Mouse (Mus musculus) fat pad, adult 2 months (tissue): ENCODE measurements around the gene Spsb4.

Experiments used
- DNase-seq: peaks from one replicate; pipeline ENCODE4 v3.0.0-alpha.2; 2011; ENCODE audit warnings: low read depth, low spot score; ENCODE audit errors: extremely low read depth

Gene Spsb4

DNA sequence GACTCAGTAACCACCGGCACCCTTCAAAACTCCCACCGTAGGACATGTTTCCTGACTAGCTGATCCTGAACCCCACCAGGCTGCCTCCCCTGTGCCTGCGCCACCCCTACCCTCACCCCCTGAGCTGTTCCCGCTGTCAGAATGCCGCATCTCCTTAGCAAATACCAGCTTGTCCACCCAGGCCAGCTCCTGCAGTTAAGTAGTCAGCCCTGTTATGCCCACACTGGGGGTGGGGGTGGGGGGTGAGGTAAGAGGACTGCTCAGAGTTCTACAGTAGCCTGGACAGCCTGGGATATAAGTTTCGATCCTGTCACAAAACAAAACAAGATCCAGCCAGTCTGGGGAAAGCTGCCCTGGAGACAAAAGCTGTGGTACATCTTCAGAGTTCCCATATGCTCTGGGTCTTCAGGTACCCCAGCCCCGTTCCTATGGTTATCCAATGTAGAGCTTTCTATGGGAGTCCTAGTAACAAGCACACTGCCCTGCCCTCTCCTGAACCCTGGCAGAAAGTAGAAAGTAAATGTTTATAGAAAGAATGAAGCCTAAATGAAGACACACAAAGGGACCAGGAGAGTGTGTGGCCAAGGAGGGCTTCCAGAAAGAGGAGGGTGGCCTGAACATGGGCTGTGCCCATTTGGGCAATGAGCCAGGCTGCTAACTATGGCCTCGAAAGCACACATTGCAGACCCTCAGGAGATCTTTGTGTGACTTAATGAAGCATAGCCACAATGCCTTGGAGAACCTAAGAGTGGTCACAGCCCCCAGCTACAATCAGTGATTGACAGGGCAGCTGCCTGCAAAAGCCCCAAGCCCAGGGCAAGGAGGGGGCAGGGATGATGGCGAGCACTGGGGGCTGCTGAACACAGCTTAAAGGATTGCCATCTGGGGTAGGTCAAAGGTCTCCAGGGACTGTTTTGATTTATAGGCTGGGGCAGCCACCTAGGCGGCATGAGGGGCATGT is 38.3 kb downstream of the Spsb4 start:
- no peak for DNase-seq

DNA sequence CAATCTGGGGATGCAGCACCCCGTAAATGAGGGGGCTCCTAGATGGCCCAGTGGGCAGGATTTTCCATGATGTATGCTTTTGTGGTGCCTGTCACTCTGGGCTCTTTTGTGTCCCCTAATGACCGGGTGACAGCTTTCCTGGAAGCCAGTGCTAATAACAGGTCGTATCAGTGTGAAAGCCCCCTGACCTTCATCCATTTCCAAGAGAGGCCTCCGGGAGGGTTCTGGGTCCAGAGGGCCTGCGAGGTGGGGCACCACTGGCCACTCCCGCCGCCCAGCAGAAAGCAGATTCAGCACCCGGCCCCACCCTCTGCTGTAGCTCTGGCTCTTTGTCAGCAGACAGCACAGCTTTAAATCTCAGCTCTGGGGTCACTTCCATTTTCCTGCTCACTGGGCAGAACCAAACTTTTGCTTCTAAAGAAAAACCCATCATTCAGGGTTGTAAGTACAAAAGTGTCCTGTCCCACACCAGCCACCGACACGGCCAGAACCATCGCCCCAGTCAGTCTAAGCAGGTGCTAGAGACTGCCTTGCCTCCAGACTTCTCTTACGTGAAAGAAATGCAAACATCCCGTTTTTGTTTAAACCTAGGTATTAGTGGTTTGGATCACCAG is 39.1 kb downstream of the Spsb4 start:
- no peak for DNase-seq

DNA sequence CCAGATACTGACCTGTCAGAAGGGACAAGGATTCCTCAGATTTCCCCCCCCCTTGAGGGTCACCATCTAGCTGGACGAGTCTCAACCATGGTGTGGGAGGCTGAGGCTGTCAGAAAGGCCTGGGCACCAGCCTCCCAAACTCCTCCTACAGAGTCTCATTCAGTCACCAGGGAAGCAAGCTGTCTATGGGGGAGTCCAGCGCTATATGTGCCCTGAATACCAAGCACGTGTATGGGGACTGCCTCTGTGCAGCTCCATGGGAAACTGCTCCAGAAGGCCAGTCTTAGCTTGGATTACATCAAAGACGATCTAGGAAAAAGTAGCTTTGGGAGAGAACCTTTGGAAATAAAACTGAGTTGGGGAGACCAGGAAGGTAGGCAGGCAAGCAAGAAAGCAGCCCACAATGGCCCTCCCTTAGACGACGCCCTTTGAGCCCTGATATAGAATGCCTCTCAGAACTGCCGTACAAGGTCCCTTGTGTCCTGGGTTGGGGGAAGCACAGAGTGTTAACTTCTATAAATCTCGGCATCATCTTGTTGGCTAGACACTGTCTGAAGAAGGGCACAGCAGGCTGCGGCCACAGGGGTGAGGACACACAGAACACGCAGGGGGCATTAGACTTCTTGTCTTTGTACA is 40.4 kb downstream of the Spsb4 start:
- no peak for DNase-seq

DNA sequence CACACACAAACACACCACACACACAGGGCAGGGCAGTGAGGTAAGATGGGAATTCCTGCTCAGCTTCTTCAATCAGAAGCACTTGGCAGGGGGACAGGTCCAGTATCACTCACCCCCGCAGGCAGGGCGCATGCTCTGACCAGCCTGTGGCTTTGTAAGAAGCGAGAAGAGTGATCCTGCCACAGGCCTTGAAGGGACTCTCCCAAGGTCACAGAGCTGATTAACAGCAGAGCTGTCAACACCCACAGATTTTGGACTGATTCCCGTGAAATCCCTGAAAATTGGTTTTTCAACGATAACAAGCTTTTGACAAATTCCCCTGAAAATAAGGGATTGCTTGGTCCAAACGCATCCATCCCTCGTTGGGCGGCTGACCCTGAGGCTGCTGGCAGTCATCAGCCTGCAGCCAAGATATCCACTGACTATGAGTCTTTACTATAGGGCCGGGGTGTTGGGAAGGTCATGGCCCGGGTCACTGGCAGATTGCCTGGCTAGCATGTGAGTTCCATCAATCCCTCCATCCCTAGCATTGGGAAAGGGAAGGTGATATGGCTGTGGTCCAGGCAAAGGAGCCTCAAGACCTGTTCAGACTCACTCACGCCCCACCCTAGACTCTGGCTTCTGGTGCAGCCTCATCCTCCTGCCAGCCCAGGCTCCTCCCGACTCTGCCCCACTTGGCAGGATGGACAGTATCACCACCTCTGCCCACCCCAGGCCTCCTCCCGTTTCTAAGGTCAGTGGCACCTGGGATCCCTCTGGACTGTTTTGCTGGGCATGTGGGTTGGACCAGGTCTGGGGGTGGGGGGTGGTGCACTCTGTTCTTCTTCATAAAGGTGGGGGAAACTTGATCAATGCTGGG is 41.1 kb downstream of the Spsb4 start:
- DNase-seq = no peak

DNA sequence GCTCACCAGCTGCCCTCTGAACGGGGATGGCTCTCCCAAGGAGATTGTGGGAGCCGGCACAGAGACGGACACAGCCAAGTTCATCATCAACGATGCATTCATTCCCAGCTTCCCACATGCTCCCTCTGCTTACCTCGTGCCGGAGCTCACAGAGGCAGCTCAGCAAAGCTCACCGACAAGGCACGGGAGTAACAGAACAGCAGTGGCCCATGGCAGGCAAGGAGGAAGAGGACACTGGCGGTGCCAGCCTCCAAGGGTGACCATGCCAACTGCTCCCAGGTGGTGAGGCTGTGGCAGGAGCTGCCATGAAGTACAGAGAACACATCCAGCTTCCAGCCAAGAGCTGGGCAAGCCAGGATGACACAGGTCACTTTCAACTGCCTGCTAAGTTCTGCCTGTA is 45.6 kb downstream of the Spsb4 start:
- DNase-seq = no peak

DNA sequence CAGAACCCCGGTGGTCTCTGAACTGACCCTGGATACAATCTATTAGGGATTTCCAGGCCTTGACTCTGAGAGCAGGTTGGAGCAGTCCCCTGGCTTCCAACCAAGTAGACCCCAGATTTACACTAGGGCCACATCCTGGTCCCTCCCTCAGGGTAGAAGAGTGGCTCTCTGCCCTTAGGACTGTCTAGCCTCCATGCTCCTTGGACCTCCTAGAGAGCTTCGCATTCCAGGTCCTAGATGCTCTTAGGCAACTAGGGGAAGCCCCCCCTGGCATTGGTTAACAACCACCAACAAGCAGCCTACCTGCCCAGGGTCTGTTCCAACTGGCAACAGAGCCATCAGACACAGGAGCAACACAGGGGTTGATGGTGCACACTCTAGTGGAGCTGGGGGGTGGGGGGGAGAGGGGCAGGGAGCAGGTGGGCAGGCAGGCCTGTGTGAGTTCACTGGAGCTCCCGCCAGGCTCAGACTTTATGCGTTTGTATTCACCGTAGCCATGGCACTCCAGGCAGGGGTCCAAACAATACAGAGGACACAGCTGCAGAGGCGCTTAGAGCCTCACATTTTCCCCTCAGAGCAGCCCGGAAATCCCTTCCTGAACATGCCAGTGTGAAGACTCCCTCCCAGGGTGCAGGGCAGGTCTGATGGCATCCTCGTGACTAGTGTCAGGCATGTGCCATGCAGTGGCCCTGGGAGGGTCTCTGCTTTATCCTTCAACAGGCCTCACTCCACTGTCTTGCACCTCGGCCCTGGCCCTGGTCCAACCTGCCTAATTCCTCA is 46.8 kb downstream of the Spsb4 start:
- no peak for DNase-seq

DNA sequence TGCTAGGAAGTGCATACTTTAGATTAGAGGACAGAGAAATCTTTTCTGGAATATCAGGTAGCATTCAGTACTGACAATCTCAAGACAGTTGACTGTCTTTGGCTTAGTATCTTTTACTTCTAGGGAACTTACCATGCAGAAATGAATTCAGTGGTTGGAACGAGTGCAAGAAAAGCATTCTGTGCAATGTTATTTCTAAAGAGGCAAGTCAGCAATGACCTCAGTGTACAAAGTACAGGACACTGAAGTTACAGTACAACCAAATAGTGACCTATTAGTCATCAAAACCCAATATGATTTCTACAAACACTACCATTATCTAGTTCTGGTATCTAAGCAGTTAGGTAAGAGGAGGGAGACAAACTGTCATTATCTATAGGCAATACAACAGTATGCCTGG is 51.1 kb downstream of the Spsb4 start:
- DNase-seq = no peak

DNA sequence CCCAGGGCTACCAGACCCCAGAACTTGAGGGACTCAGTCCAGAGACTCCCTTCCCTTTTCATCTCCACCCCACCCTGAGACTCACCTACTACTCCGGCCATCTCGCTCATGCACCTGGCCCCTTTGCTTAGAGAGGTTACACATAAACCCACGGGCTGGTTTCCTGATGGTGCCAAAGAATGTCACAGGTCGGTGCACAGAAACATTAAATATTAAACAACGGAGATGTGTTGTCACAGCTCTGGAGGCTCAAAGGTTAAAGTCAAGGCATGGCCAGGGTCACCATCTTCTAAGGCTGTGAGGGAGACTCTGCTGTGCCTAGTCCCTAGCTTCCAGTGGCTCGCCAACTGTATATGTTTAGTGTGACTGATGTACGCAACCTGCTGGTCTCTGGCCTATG is 52.2 kb downstream of the Spsb4 start:
- DNase-seq = no peak

DNA sequence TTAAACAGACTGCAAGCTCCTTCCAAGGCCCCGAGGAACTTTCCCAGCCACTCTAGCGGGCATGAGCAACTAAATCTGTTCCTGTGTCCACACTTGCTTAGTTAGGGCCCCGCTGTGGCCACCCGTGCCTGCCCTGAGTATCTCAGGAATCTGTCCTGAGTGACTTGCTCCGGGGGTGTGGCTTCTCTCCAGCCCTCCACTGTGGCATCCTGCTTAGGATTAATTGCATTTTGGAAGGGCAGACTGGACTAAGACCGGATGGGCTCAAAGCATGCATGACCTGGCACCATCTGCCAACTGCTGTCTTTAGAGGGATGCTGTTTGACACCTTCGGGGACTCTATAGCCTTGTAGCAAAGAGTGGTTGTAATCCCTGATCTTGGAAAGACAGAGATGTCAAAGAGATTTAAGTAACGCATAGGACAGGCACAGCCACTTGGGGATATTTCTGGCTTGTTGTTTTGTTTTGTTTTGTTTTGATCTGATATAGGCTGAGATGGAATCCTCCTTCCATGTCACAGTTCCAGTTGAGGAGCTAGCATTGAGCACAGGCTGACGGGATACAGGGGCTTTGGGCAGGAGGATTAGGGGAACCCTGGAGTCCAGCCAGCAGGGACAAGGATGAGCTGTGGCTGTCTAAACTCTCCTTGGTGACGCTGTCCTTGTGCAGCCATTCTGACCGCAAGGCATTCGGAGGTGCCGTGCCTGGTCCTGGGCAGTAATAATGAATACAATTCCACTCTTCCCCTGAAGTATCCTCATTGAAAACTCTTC is 55.0 kb downstream of the Spsb4 start:
- DNase-seq = no peak

DNA sequence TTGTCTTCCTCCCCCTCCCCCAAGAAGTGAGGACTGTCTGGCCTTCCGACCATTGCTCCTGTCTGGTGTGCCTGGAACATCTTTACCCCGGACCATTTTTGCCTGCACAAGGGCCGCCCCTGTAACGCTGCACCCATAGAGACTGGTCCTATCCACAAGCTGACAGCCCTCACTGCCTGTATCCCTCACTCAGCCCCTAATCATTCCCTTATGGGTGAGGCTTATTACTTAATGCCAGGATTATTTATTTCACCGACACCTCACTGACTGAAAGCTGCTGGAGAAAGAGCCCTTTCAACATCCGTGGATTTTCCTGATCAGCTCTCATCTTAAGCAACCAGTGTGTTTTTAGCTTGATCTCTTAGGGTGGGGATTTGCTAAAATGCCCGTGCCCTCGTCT is 55.9 kb downstream of the Spsb4 start:
- no peak for DNase-seq

DNA sequence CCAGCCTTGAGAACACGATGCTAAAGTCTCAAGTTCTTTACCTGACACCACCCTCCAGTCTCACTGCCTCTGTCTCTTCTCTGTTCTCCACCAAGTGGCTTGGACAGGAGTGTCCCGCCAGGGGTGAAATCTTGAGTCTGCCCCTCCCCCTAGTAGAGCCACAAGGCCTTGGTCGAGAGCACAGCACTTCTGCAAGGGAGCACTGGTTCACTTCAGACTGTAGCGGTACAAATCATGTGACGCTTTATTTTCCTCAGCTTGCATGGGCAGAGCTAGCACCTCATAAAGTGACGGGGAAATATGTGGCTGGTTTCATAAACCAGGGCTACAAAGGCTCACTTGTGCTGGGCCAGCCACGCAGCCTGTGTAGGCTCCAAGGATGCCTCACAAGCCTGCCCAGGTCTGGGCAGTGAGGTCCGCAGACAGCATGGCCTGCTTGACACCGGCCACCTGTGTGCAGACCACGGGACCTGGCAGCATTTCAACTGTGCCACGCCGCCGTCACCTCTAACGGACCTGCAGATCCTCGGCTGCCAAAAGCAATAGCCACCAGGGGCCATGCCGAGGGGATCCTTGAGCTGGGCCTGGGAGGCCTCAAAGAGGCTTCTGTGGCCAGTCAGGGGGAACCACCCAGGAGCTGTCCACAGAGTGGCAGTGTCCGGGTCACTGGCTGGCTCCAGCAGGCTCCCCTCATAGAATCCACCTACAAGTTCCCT is 56.5 kb downstream of the Spsb4 start:
- no peak for DNase-seq

DNA sequence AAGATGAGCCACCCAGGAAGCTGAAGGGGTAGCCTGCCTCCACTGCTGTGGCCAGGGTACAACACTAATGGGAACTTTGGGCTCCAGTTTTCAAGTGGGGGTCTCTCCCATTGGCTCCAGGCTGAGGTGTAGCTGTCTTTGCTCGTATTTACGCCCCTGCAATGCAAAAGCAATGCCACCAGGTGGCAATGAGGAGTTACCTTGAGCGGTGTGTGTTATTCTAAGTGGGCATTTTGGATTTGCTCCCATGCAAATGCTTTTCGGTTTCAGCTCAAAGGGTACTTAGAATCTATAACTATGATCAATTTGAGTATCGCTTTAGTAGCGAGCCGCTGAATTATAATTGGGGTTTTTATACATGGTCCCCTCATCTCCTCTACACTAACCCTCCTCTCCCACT is 57.6 kb downstream of the Spsb4 start:
- no peak for DNase-seq

DNA sequence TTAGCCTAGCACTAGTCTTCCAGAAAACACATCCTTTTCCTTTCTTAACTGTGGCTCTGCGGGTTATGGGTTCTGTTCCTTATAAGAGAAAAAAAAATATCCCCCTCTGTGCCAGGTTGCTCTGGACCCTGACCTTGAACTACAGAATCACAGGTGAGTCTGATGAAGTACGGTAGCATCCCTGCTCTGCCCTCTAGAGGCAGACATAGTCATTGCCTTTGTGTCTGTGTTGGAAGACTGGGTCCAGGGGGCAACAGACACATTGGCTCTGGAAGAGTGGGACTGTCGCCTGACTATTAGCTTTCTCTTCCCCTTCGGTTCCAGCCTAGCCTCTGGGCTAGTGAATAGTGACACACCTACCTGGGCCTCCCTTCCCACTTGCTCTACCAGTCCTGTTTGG is 58.4 kb downstream of the Spsb4 start:
- no peak for DNase-seq

DNA sequence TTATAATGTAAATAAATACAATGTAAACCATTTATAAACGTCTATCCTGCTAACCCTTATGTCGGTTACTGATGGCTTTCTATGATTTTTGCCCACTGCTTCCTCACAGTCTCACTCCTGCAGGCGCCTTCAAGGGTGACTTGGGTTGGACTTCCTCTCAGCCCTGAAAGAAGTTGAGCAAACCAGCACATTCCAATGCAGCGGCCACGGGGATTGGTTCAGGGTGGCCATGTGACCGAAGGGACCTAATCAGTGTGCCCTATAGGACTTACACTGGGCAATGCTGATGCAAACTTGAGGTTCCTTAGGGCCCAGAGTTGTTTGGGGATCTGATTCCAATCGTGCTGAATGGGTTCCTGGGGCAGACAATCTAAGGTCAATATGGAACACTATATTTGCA is 59.2 kb downstream of the Spsb4 start:
- no peak for DNase-seq

DNA sequence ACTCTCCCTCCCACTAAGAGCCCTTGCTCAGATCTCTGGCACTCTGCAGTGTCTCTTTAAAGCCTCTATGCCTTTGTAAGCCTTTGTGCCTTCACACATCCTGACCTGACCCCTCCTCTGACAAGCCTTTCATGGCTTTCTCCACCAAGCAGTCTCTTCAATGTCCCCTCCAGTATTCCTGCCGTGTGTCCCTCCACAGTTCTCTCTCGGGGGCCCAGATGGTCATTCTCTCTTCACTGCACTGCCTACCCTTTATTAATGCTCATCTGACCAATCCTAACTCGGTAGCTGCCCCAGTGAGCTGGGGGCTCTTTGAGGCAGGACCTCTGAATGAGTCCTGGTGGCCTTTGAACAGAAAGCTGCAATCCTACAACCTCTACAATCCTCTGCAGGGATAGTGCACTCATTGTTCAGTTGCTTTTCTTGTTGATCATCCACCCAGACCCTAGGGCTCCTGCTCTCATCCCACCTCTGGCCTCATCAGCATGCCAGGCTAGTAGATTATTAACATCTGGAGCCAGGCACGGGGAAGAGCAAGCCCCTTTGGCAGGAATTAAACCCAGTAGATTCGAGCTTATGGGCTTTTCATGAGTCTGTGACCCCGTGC is 60.5 kb downstream of the Spsb4 start:
- no peak for DNase-seq

DNA sequence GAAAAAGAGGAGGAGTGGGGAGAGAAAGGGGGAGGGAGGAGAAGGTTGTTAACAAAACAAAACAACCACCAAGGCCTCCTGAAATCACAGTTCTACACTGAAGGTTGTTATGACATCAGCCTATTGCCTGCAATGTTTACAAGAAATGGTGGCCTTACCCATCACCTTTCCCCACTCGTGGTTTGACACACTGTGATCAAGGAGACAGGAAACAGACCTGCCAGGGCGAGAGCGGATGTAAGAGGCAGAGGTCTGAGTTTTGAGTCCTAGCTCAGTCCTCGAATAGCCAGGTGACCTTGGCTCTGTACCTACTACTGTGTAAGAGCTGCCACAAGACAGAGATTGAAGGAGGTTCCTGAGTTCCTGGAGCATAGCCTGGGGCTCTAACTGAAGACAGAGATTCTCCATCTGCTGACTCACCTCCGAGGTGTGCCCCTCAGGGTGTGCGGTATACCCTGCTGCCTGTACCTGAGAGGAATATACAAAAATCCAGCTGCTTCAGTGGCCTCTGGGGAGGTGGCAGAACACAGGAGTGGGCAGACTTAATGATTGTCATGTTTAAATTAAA is 61.3 kb downstream of the Spsb4 start:
- DNase-seq = no peak

DNA sequence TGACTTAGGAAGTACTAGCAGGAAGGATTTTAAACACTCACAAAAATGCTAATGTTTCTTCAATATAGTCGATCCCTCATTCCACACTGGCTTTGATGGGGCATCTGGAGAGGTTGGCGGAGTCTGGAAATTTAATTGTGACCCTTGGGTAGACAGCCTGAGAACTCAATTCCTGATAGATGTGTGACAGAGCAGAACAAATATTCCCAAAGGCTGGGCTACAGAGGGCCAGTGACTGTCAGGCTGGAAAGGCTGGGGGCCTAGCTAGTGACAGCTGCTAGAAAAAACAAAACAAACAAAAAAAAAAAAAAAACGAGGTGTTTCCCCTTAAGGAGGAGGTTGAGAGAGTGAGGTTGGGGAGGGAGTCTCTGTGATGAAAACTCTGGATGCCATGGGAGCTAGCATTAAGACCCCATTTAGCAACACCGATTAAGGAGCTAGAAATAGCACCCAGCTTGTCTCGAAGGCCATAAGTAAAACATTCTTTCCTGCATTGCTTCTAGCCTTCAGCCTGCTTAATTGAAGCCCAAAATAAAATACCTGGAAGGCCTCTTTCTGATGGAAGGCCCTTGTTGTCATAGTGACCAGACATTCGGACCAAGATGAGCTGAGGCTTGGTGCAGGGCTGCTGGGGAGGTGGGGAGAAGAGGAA is 61.9 kb downstream of the Spsb4 start:
- DNase-seq = no peak
